Mouse (Mus musculus): ENCODE results near the gene Lce3f.

Gene Lce3f

GRCm38 (mm10) chr3:92991926-92992325, at the start of gene Lce3f:
Gene Lce3f, plus strand, starts transcription at chr3:92992226.
- DNase-seq (ENCODE audit: low read depth, low spot score): no peak

GRCm38 (mm10) chr3:92944186-92944585, 47.8 kb upstream of the Lce3f start, which contains the start of gene Lce3c:
Gene Lce3c, plus strand, starts transcription at chr3:92944486.
- no peak for DNase-seq (ENCODE audit: low read depth, low spot score)

DNA sequence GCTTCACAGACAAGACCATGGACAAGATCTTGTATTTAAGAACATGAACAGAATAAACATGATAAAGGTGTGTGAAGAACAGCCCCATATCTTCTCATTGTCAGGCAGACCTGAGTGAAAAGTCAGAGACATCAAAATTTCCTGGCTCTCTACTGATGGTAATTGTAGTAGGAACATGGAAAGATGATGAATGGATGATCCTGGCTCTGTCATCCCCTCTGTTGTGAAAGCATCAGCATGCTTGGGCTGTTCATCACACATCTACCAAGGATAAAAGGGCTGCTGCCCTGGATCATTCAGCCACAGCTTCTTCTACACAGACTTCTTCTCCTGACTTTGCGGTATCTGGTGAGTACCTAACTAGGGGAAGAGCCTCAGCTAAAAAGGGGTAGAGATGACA, 34.9 kb upstream of the Lce3f start, which contains the start of gene Lce3d:
Gene Lce3d, plus strand, starts transcription at position 301 of the 400 bp plus-strand sequence.
- DNase-seq (ENCODE audit: low read depth, low spot score): no peak

DNA sequence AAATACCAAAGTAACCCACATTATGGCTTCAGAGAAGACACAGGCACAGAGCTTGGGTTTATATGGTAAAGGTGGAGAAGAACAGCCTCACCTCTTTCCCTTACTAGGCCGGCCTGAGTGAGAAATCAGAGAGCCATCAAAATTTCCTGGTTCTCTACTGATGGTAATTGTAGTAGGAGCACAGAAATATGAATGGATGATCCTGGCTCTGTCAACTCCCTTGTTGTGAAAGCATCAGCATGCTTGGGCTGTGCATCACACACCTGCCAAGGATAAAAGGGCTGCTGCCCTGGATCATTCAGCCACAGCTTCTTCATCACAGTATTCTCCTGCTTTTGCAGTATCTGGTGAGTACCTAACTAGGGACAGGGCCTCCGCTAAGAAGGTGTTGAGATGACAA, 25.3 kb upstream of the Lce3f start, which contains the start of gene Lce3e:
Gene Lce3e, plus strand, starts transcription at position 301 of the 400 bp plus-strand sequence.
- no peak for DNase-seq (ENCODE audit: low read depth, low spot score)

DNA sequence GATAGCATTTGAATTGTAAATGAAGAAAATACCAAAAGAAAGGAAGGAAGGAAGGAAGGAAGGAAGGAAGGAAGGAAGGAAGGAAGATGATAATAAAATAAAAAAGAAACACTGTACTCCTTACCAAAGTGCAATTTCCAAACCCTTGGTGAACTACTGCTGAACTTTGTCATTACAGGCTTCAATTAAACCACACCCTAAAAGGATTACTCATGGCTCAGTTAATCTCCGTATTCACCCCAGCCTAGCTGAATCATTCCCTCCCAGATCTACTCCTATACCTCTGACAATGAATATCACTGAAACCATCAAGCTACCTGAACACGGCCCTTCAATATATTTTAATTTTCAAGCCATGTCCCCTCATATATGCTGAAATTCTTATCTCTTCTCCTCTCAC, 13.5 kb upstream of the Lce3f start:
- peak; percentile 70 for DNase-seq (ENCODE audit: low read depth, low spot score)

- DNase-seq (ENCODE audit: low read depth, low spot score): peak; percentile 90
Measured at GRCm38 (mm10) chr3:92998691-92999090, 6.7 kb downstream of the Lce3f start.

DNA sequence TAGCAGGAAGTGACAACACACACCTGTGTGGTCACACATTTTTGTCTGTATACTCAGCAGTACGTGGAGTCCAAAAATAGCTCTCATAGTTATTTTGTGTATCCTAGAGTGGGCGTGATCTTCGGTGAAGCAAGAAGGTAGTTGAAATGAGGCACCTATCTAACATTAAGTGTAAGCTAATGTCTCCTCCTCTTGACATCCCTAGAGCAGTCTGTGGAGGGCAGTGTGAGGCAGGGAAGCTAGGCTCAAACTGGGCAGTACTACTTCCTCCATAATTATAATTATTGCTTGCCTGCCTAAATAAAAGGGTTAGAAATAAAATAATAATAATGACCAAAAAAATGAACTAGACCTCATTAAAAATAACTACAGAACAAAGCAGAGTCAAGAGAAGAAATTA, 8.6 kb downstream of the Lce3f start:
- peak; percentile 35 for DNase-seq (ENCODE audit: low read depth, low spot score)

GRCm38 (mm10) chr3:93002843-93003242, 10.8 kb downstream of the Lce3f start:
- no peak for DNase-seq (ENCODE audit: low read depth, low spot score)

DNA sequence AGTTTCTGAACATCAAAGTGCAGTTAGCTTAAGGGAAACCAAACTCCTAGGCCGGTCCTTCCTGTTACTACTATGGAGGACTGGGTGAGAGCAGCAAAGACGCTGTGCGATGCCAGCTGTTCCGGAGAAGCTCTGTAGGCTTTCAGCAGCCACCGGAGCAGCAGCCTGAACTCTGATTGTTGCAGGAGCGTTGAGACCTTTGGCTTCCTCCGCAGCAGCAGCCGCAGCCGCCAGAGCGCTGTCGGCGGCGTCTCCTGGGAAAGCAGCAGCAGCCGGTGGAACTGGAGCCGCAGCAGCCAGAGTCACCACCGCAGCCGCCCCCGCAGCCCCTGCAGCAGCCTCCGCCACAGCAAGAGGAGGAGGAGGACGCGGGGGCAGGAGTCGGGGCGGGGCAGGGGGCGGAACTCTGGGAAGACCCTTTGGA, 22.4 kb downstream of the Lce3f start:
- DNase-seq (ENCODE audit: low read depth, low spot score): no peak

DNA sequence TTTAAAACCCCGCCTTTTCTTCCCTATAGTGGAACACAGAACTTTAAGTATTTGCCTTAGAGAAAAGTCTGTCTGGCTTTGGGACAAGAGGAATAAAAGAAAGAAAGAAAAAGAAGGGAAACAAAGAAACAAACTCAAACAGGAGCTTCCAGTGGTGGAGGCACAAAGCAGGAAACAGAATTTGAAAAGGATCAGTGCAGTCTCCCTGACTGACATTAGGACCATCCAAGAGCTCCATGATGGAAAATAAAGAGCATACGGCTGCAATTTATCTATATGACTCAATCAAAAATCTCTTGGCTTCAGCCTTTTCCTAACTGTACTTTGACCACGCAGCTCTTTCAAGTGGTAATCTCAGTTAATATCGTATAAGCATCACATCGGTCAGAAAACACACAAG, 22.8 kb downstream of the Lce3f start:
- DNase-seq (ENCODE audit: low read depth, low spot score): no peak

GRCm38 (mm10) chr3:93015460-93016104, 23.6 kb downstream of the Lce3f start, which contains the start of gene Crct1:
Gene Crct1, minus strand, starts transcription at chr3:93015687.
- DNase-seq (ENCODE audit: low read depth, low spot score): no peak

GRCm38 (mm10) chr3:93018960-93019359, 26.9 kb downstream of the Lce3f start, which contains the start of gene Lce1m:
Gene Lce1m, minus strand, starts transcription at chr3:93019060.
- DNase-seq (ENCODE audit: low read depth, low spot score): no peak

DNA sequence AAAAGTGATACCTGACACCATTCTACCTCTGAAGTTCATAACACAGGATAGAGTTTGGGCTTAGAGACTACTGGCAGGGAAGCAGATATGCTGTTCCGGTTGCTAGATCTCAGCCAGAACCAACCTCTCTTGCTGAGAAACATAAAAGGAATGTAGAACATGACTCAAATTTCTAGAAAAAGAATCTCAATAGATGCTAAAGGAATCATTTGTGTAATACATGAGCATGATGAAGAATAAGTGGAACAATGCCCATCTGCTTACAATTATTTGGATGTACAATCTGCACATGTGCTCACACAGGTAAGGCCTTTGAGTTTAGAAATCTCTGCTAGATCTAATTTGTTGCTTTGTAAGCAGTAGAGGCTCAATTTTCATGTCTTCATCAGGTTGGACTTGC, 29.1 kb downstream of the Lce3f start:
- peak; percentile 59 for DNase-seq (ENCODE audit: low read depth, low spot score)

GRCm38 (mm10) chr3:93023411-93024184, 31.6 kb downstream of the Lce3f start:
- peak; percentile 47 for DNase-seq (ENCODE audit: low read depth, low spot score)

- DNase-seq (ENCODE audit: low read depth, low spot score): peak; percentile 91
Measured at GRCm38 (mm10) chr3:93025486-93025885, 33.5 kb downstream of the Lce3f start.

GRCm38 (mm10) chr3:93031450-93031849, 39.4 kb downstream of the Lce3f start:
- DNase-seq (ENCODE audit: low read depth, low spot score): peak; percentile 88

All from 3T3-L1 (cell line).